Mouse (Mus musculus): ENCODE data around the gene Coq8a. TPM values are rescaled to one million over a fixed set of nuclear protein-coding genes. Genes with fewer than 3 reads are reported as not detected.

Coq8a gene
- total RNA-seq, 2 experiments from 2014 or later: 232 to 252 TPM

DNA sequence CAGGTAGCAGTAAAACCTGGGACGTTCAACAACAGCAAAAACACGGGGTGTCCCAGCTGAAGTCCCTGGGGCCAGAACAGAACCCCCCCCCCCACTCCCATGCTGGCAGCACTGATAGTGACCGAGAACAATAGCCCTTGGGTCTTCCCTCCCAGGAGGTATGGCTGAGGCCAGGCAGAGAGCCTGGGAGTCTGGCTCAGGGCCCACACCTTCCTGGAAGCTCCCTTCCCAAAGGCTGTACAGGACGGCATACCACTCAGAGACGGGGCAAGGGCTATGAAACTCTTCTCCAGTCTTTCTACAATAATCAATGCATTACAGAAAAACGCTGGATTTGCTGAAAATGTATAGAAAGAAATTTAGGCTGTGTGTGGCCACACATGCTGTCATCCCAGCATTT, 24.7 kb downstream of the Coq8a start:
- DNase-seq: no peak

GRCm38 (mm10) chr1:180173017-180173416, 26.4 kb downstream of the Coq8a start:
- no peak for DNase-seq

DNA sequence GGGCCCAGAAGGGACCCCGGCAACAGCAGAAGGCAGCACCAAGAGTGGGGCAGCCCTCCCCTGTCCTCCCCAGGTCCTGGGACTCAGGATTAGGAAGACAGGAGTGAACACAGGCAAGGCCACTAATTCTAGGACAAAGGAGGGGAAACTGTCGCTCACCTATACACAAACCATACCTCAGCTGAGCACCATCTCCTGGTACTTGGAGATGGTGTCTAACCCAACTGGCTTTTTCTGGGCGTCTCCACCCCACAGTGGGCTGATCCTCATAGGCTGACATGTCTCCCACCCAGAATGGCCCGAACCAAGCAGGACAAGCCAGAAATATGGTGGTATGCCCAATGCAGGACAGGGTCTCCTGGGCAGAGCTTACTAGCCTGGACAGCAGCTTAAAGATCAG, 26.8 kb downstream of the Coq8a start:
- no peak for DNase-seq

GRCm38 (mm10) chr1:180171883-180172282, 27.5 kb downstream of the Coq8a start:
- DNase-seq: no peak

DNA sequence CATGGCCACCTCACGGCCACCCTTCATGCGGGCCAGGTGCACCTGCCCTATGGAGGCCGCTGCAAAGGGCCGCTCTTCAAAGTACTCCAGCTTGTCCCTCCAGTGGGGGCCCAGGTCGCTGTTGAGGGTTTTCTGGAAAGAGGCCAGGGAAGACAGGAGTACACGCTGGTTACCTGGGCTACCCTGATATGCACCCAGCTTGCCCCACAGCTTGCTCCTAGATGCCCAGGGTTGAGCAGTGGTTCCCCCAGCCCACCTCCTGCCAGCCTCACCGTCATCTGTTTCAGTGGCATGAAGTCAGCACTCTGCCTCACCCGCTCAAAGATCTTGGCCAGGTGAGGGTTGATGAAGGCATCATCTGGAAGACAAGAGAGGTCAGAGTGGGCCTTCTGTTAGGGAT, 29.3 kb downstream of the Coq8a start:
- no peak for DNase-seq

DNA sequence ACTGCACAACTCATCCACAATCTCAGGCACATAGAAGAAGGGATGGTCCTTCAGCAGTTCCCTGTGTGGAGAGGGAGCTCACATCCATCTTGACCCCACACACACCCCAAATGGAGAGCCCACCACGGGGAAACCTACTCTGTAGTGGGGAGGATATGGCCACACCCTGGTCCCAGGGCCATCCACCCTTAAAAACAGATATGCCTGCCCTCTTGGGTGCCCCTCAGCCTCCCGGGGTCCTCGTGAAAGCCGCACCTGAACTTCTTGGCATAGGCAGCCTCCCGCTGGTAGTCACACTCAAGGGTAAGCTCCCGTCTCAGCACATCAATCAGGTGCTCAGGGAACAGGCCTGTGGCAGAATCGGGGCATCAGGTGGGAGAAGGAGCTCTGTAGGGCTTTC, 30.2 kb downstream of the Coq8a start:
- DNase-seq: no peak

DNA sequence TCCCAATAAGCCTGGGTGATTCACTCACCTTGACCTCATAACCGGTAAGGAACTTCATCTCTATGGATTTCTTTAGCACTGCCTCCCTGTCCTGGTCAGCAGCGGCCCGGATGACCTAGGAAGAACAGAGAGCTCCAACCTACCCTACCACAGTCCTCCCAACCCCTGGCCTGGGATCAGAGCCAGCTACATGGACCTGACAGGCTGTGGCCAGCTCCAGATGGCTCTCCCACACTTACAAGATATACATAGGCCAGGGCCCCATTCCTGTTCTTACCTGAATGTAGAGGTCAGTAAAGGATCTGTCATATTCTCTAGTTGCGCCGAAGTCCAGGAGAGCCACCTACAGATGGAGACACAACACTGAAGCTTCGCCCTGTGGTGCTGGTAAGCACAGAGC, 31.1 kb downstream of the Coq8a start:
- no peak for DNase-seq

DNA sequence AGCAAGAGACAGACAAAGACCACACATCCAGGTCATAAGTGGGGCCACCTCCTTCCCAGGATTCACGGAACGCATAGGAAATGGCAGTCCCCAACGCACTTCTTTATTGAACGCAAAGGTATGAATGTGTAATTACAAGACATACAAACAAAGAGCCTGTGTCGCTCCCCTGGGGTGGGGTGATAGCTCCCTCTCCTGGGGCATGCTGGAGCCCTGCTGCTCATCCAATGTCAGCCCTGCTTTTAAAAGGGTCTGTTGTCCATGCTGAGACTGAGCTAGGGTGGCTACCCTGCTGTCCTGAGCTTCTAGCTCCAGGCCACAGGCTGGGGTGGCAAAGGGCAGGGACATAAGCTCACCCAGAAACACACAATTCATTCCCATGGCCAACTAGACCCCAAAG, 32.9 kb downstream of the Coq8a start:
- no peak for DNase-seq

- DNase-seq: no peak
Measured at GRCm38 (mm10) chr1:180162986-180163385, 36.4 kb downstream of the Coq8a start.

- DNase-seq: no peak
Measured at GRCm38 (mm10) chr1:180161566-180162355, 37.6 kb downstream of the Coq8a start.

- no peak for DNase-seq
Measured at GRCm38 (mm10) chr1:180161160-180161559, 38.2 kb downstream of the Coq8a start.

GRCm38 (mm10) chr1:180160545-180160944, 38.9 kb downstream of the Coq8a start:
- DNase-seq: no peak

GRCm38 (mm10) chr1:180158648-180159047, 40.8 kb downstream of the Coq8a start:
- DNase-seq: no peak

DNA sequence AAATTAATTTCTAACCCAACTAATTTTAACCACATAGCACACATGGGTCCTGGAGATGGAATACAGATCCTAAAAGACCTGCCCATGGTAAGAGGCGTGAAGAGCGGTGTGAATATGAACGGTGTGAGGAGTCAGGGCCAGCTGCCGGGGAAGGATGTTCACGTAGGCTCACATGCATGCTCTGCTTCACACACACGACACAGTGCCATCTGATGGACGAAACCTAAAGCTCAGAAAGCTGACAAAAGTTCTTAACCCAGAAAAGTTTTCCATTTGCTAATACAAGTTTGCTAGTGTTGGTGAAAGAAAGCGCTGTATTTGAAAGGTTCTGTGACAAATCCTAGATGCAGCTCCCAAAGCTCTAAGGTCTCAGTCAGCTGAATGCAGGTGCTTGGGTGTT, 48.2 kb downstream of the Coq8a start:
- DNase-seq: no peak

DNA sequence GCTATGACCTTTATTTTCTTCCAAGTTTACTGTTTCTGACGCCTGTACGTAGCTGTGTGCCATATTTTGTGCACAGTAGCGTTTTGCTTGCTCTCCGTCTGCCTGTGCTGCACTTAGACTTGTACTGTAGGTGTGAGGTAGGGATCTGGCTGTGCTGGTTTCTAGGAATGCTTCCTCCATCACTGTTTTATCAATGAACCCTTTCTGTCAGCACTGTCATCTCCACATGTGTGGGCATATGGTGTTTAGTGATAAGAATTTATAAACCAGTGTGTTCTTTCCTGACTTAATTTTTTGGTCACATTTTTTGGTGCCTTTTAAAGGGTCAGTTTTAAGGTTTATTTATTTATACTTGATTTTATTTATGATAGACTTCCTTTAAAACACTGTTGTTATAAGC, 50.8 kb downstream of the Coq8a start:
- DNase-seq: no peak

- DNase-seq: no peak
Measured at GRCm38 (mm10) chr1:180148036-180148435, 51.4 kb downstream of the Coq8a start.

DNA sequence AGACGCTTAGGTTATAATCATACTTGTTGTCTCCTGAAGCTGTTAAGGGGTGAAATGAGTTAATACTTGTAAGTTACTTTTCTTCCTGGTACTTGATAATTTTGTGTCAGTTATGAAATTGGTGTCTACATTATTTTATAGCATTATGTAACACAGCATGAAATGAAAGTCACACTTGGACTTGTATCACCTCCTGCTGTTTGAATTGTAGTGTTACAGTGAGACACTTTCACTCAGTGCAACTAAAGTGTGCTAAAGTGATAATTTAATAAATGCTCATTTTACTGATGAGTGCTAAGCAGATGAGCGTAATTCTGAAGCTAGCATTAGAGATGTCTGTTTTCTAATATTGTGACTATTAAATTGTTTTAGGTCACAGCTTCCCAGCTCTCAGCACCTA, 58.4 kb downstream of the Coq8a start:
- no peak for DNase-seq

DNA sequence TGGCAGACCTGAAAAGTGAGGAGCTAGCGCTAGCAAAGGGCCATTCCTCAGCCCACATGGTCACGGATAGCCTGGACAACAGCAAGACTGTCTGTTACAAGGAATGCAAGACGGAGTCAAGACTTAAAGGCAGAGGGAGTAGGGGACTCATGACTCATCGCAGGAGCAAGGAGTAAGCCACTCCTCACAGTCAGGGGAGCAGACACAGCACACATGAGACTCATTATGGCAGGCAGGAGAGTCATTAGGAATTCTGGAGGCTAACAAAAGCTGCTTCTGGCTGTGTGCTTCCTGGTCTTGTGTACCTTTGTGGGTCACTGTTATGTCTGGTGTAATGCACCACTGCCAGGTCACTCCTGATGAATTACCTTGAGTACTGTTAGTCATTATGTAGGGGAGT, 60.2 kb downstream of the Coq8a start:
- no peak for DNase-seq

DNA sequence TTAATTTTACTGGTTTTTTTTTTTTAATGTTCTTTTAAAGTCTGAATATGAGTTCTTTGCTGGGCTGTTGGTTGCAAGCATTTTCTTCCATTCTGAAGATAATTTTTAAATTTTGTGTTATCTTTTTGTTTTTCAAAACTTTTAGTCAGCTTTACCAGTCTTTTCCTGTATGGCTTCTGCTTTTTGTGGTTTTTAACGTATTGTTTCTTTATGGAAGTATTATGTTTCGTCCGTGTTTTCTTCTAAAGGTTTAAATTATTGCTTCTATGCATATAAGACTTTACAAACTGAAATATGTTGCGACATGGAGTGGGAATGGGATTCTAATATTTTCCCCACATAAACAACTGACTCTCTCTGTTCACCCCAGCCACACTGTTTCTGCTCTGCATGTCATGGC, 67.2 kb downstream of the Coq8a start:
- DNase-seq: no peak

DNA sequence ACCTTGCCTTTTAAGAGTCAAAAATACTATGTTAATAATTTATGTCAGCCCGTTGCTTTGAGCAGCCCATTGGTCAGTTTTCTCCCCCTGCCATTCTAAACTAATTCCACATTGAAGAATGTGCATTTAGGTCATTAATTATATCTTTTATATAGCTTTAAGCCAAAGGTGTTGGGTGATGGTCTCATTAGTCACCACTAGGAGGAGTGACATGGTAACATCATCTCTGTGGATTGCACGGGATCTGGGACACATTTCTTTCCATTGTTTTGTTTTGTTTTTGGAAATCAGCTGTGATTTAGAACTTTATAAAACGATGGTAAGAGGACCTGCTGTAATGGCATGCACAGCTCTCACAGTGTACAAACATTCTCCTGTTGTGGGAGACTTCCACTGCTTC, 68.0 kb downstream of the Coq8a start:
- DNase-seq: no peak

- DNase-seq: no peak
Measured at GRCm38 (mm10) chr1:180128077-180128792, 71.2 kb downstream of the Coq8a start.

- DNase-seq: no peak
Measured at GRCm38 (mm10) chr1:180118233-180118632, 81.2 kb downstream of the Coq8a start.

GRCm38 (mm10) chr1:180116525-180116924, 82.9 kb downstream of the Coq8a start:
- DNase-seq: peak; percentile 37
